Mouse (Mus musculus): ENCODE data around the gene Tbc1d20. TPM values are rescaled to one million over a fixed set of nuclear protein-coding genes. Genes with fewer than 3 reads are reported as not detected.
"Not testable (repeated sequence)": the region's sequence is repeated elsewhere in the genome, so short reads cannot be mapped to it uniquely, and the experiment has no call there.

Gene Tbc1d20
- total and polyA plus RNA-seq, 3 experiments: 14.3 to 22.5 (median 17.0) TPM

GRCm38 (mm10) chr2:152287560-152287959 is 6.1 kb upstream of the Tbc1d20 start:
- no peaks in the 10 kb centered on the region for H3K79me2 ChIP-seq (replicated peaks; ENCODE audit: control insufficient read depth, extremely low read depth, insufficient read depth, poor library complexity, severe bottlenecking)
- no peak overlapping the region for H3K9ac ChIP-seq (ENCODE audit: insufficient read depth, low read depth)
- TF ChIP-seq ETS1 (conservative IDR thresholded peaks at IDR 0.05; ENCODE audit: low read depth, low read length) (no peak), USF2 (conservative IDR thresholded peaks at IDR 0.05; ENCODE audit: low read depth, low read length) (no peak), MAZ (IDR thresholded peaks at IDR 0.05; ENCODE audit: low read depth, low read length) (no peak), PAX5 (IDR thresholded peaks at IDR 0.05; ENCODE audit: low read length) (no peak), USF1 (IDR thresholded peaks at IDR 0.05; ENCODE audit: low read depth, low read length) (no peak), NRF1 (IDR thresholded peaks at IDR 0.05; ENCODE audit: low read depth, low read length) (no peak), IRF4 (IDR thresholded peaks at IDR 0.05; ENCODE audit: low read depth, low read length) (no peak), ELF1 (IDR thresholded peaks at IDR 0.05; ENCODE audit: low read depth, low read length) (no peak), MXI1 (IDR thresholded peaks at IDR 0.05; ENCODE audit: low read depth, low read length) (no peak), POLR2A (IDR thresholded peaks at IDR 0.05; ENCODE audit: low read depth, low read length) (no peak), MAX (IDR thresholded peaks at IDR 0.05; ENCODE audit: low read length) (no peak), JUN (IDR thresholded peaks at IDR 0.05; ENCODE audit: insufficient read depth, low read depth, low read length) (no peak), SMC3 (IDR thresholded peaks at IDR 0.05; ENCODE audit: low read depth, low read length) (no peak), RCOR1 (conservative IDR thresholded peaks at IDR 0.05; ENCODE audit: low read depth, low read length) (no peak), BHLHE40 (IDR thresholded peaks at IDR 0.05; ENCODE audit: low read depth, low read length) (no peak)
- in situ Hi-C loops (cut with MboI; ENCODE audit: low pct_ligation_motif_present, low pct_unique_long_range_greater_than_20kb, low sequenced_read_pairs) (no loop called here), dilution Hi-C loops (cut with MboI; ENCODE audit: extremely low pct_ligation_motif_present, extremely low pct_unique_long_range_greater_than_20kb, low sequenced_read_pairs) (no loop called here)
- H3K9me3 ChIP-seq (replicated peaks; ENCODE audit: low read length): no peaks in the 10 kb centered on the region
- H3K36me3 ChIP-seq (replicated peaks in 1 of 2; ENCODE audit: control insufficient read depth in 1 of 2, insufficient read depth in 1 of 2, low read length in 1 of 2): peaks cover 29 to 54% of the 10 kb centered on the region in 2 experiments
- H3K27me3 ChIP-seq (replicated peaks): no peaks in the 10 kb centered on the region
- H3K4me2 ChIP-seq (ENCODE audit: insufficient read depth, low read depth, poor library complexity, severe bottlenecking): no peak overlapping the region
- no peak for DNase-seq (ENCODE audit: extremely low read depth)
- H3K4me3 ChIP-seq (replicated peaks in 1 of 3; ENCODE audit: low read depth in 2 of 3, low read length in 2 of 3, poor library complexity in 1 of 3): no peak overlapping the region
- H3K4me1 ChIP-seq (ENCODE audit: control insufficient read depth in 1 of 2, insufficient read depth in 2 of 2): no peaks in the 10 kb centered on the region
- H3K27ac ChIP-seq (ENCODE audit: insufficient read depth, low read depth): no peak overlapping the region

- Histone ChIP-seq H3K9me3 (replicated peaks; ENCODE audit: low read length) (no peaks in the 10 kb centered on the region), H3K79me2 (replicated peaks; ENCODE audit: control insufficient read depth, extremely low read depth, insufficient read depth, poor library complexity, severe bottlenecking) (no peaks in the 10 kb centered on the region), H3K9ac (ENCODE audit: insufficient read depth, low read depth) (no peak overlapping the region), H3K4me2 (ENCODE audit: insufficient read depth, low read depth, poor library complexity, severe bottlenecking) (no peak overlapping the region), H3K27ac (ENCODE audit: insufficient read depth, low read depth) (no peak overlapping the region), H3K36me3 (replicated peaks in 1 of 2; ENCODE audit: control insufficient read depth in 1 of 2, insufficient read depth in 1 of 2, low read length in 1 of 2) (peaks cover 25 to 49% of the 10 kb centered on the region in 2 experiments), H3K4me1 (ENCODE audit: control insufficient read depth in 1 of 2, insufficient read depth in 2 of 2) (peaks cover 0 to 1% of the 10 kb centered on the region in 2 experiments; a peak in 2 of 4 replicates), H3K4me3 (replicated peaks in 1 of 3; ENCODE audit: low read depth in 2 of 3, low read length in 2 of 3, poor library complexity in 1 of 3) (no peak overlapping the region), H3K27me3 (replicated peaks) (no peaks in the 10 kb centered on the region)
- dilution Hi-C loops (cut with MboI; ENCODE audit: extremely low pct_ligation_motif_present, extremely low pct_unique_long_range_greater_than_20kb, low sequenced_read_pairs): no loop called here
- no peak for TF ChIP-seq NRF1 (IDR thresholded peaks at IDR 0.05; ENCODE audit: low read depth, low read length)
- no peak for TF ChIP-seq MYC (IDR thresholded peaks at IDR 0.05; ENCODE audit: low read depth, low read length)
- no peak for TF ChIP-seq E2F4 (IDR thresholded peaks at IDR 0.05; ENCODE audit: insufficient replicate concordance, low read depth, low read length)
- no peak for TF ChIP-seq BHLHE40 (IDR thresholded peaks at IDR 0.05; ENCODE audit: low read depth, low read length)
- no peak for TF ChIP-seq ZC3H11A (IDR thresholded peaks at IDR 0.05; ENCODE audit: low read depth, low read length)
- no peak for TF ChIP-seq ZMIZ1 (IDR thresholded peaks at IDR 0.05; ENCODE audit: low read depth, low read length)
- TF ChIP-seq KAT2A (IDR thresholded peaks at IDR 0.05; ENCODE audit: insufficient replicate concordance, low read length): no peak
- TF ChIP-seq RAD21 (IDR thresholded peaks at IDR 0.05; ENCODE audit: low read depth, low read length): no peak
- no peak for TF ChIP-seq TCF12 (IDR thresholded peaks at IDR 0.05; ENCODE audit: low read depth, low read length)
- no peak for DNase-seq (ENCODE audit: extremely low read depth)
- in situ Hi-C loops (cut with MboI; ENCODE audit: low pct_ligation_motif_present, low pct_unique_long_range_greater_than_20kb, low sequenced_read_pairs): no loop called here
These were observed 5.6 kb upstream of the Tbc1d20 start for GRCm38 (mm10) chr2:152288046-152288445.

- H3K79me2 ChIP-seq (replicated peaks; ENCODE audit: control insufficient read depth, extremely low read depth, insufficient read depth, poor library complexity, severe bottlenecking); H3K9ac ChIP-seq (ENCODE audit: insufficient read depth, low read depth); H3K27ac ChIP-seq (ENCODE audit: insufficient read depth, low read depth); H3K9me3 ChIP-seq (replicated peaks; ENCODE audit: low read length); H3K4me1 ChIP-seq (ENCODE audit: control insufficient read depth in 1 of 2, insufficient read depth in 2 of 2); dilution Hi-C loops (cut with MboI; ENCODE audit: extremely low pct_ligation_motif_present, extremely low pct_unique_long_range_greater_than_20kb, low sequenced_read_pairs); H3K27me3 ChIP-seq (replicated peaks); H3K4me2 ChIP-seq (ENCODE audit: insufficient read depth, low read depth, poor library complexity, severe bottlenecking); H3K4me3 ChIP-seq (replicated peaks in 1 of 3; ENCODE audit: low read depth in 2 of 3, low read length in 2 of 3, poor library complexity in 1 of 3); DNase-seq (ENCODE audit: extremely low read depth): not testable (repeated sequence)
- in situ Hi-C loops (cut with MboI; ENCODE audit: low pct_ligation_motif_present, low pct_unique_long_range_greater_than_20kb, low sequenced_read_pairs): loop anchor here (5.0 kb wide), 1 partner anchor 38 kb away; no protein-coding TSS in a partner anchor
- H3K36me3 ChIP-seq (replicated peaks in 1 of 2; ENCODE audit: control insufficient read depth in 1 of 2, insufficient read depth in 1 of 2, low read length in 1 of 2): peaks cover 12 to 34% of the 10 kb centered on the region in 2 experiments
These were observed 4.0 kb upstream of the Tbc1d20 start for GRCm38 (mm10) chr2:152289623-152290022.

All from CH12.LX (cell line).